Mouse (Mus musculus) gastrocnemius, postnatal 25 days (tissue): ENCODE data around the gene Gm3604. TPM values are rescaled to one million over a fixed set of nuclear protein-coding genes. Genes with fewer than 3 reads are reported as not detected.
"Not testable (repeated sequence)": the region's sequence is repeated elsewhere in the genome, so short reads cannot be mapped to it uniquely, and the experiment has no call there.

Source experiments
- DNase-seq: peaks from one replicate; pipeline ENCODE4 v3.0.0; 2022
- long read RNA-seq, 2 experiments: library from polyadenylated mRNA; stranded (forward); transcript quantifications; one replicate each; pipeline ENCODE4 v2.0.0; 2021
- microRNA-seq, 2 experiments: library from miRNA; unstranded; fragments of <30 nt; microRNA quantifications; one replicate each; pipeline ENCODE4 v1.2.0; 2021; ENCODE audit warnings: borderline replicate concordance in 2 of 2
- total RNA-seq, 2 experiments: library from RNA; stranded (reverse); gene quantifications; 1 replicate in 1 of 2; 2 replicates in 1 of 2; pipeline ENCODE4 v1.2.3; 2021

The Gm3604 gene
- under 1 TPM; 0.23 to 0.40 TPM for total RNA-seq
- long read RNA-seq, experiment 1, result 0 reads
- long read RNA-seq, experiment 2, result 0 reads

DNA sequence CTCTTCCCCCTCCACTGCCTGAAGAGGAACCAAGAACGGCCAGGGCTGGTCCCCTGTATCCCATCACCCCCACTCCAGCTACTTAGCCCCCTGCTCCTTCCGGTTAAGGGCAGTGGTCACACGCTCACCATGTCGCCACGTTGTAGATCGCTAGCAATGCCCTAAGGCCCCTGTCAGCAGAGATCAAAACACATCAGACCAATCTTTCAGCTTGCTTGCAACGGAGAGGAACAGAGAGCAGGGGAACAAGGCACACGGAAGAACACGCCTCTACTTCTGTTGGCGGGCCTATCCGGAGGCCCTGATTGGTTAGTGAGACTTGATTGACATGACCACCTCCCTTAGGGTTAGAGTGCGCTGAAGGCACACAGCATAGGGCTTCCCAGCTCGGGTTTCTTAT is at the start of gene Gm3604:
Gene Gm3604, minus strand, starts transcription at position 226 of the 400 bp plus-strand sequence.
- peak; percentile 11 for DNase-seq

DNA sequence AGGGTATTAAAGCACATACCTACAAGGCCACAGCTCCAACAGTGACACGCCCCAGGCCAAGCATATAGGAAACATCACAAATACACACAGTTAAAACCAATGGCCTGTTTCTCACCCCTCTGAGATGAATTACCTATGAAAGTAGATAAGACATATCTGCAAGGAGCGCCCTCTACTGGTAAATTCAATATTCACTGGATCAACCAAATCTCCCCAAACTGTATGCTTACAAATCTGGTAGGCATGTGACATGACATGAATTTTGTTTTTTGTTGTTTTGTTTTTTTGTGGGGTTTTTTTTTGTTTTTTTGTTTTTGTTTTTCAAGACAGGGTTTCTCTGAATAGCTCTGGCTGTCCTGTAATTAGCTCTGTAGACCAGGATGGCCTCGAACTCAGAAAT is 16.2 kb upstream of the Gm3604 start:
- not testable (repeated sequence) for DNase-seq

DNA sequence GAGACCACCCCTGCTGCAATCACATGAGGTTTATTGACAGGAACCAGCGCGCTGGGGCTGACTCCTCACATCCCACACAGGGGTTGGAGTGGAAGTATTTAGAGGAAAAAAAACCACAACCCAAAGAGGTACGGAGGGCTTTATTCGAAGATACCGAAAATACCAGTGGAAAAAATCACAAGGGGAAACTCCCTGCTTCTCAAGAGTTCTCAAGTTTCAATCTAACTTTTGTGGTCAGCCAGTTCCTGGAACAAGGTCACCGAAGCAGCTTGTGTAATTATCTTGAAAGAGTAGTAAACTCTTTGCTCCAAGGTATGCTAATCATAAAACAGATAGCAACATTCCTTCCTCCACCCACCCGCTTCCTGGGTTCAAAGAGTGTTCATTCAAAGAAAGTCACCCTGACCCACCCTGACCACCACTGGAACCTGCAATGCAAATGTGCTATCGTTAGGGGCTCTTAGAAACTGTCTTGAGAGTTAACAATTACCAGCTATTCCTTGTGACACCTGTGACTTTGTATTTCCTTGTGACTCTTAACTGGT is 7.2 kb upstream of the Gm3604 start:
- not testable (repeated sequence) for DNase-seq

DNA sequence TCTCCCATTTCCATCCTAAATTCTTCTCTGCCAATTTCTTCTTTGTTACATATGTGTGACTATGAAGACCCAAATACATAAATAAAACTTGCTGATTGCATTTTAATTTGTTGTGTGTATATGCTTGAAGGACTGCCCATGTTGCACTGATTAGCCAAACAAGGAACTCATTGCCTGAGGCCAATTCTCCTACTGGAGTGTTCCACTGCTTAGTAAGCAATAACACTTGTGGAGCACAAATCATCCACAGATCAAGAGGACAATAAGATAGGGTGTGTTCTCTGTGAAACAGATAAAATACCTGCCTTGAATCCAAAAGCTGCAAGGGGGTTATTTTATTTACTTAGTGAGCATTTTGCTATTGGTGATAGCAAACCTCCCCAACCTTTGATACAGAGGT is 51.2 kb downstream of the Gm3604 start:
- no peak for DNase-seq

DNA sequence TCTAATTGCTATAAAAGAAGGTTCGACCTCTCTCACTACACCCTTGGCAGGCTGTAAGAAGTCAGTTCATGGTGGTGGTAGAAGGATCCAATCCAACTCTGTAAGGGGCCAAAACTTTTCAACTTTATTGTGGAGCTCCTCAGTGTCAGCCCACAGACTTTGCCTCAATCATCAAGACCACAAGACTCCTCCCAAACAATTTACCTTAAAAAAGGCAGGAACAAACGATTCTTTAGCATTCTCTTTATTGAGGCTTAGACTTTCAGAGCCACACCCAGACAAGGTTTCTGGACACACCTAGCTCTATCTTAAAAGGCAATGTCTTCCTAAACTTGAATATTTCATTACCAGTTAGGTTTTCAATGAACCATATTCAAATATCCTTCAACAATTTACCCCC is 51.6 kb downstream of the Gm3604 start:
- no peak for DNase-seq

Small RNAs within 50 kb of the gene (microRNA-seq; reads per million reads assigned to microRNA genes)
- 0 reads per million in 2 experiments for gene Gm25933

Other genes with a start within 250 kb of the Gm3604 start
- gene Gm49359, start 83.7 kb upstream of the Gm3604 start, total RNA-seq, result 1 to 10 TPM; 4.3 to 4.5 TPM
- under 1 TPM in 1 of 2 experiments, not detected in 1; 0.31 TPM for gene Zfp935, start 175.3 kb upstream of the Gm3604 start, total RNA-seq
- gene Zfp934, start 188.0 kb upstream of the Gm3604 start, total RNA-seq, result 1 to 10 TPM; 2.0 to 2.2 TPM
- under 1 TPM; 0.64 to 0.67 TPM for gene 6720489N17Rik, start 241.0 kb upstream of the Gm3604 start, total RNA-seq